Mouse (Mus musculus): ENCODE measurements around the gene Gm9903. TPM values are rescaled to one million over a fixed set of nuclear protein-coding genes. Genes with fewer than 3 reads are reported as not detected.

The Gm9903 gene
- total and polyA plus RNA-seq, 3 experiments: 0.16 to 0.26 (median 0.21) TPM

GRCm38 (mm10) chr5:33614391-33614790 lies 15.3 kb upstream of the Gm9903 start:
- dilution Hi-C loops (cut with MboI; ENCODE audit: extremely low pct_ligation_motif_present, extremely low pct_unique_long_range_greater_than_20kb, low sequenced_read_pairs): no loop called here
- Histone ChIP-seq H3K79me2 (replicated peaks; ENCODE audit: control insufficient read depth, extremely low read depth, insufficient read depth, poor library complexity, severe bottlenecking) (0 out of 2 replicates have a peak, but pooled peaks cover 4% of the 10 kb centered on the region), H3K4me2 (ENCODE audit: insufficient read depth, low read depth, poor library complexity, severe bottlenecking) (no peak overlapping the region), H3K9ac (ENCODE audit: insufficient read depth, low read depth) (no peak overlapping the region), H3K27me3 (replicated peaks) (no peaks in the 10 kb centered on the region), H3K9me3 (replicated peaks; ENCODE audit: low read length) (no peaks in the 10 kb centered on the region), H3K4me1 (ENCODE audit: control insufficient read depth in 1 of 2, insufficient read depth in 2 of 2) (peaks cover 0 to 13% of the 10 kb centered on the region in 2 experiments; a peak in 2 of 4 replicates), H3K36me3 (replicated peaks in 1 of 2; ENCODE audit: control insufficient read depth in 1 of 2, insufficient read depth in 1 of 2, low read length in 1 of 2) (peaks cover 18 to 74% of the 10 kb centered on the region in 2 experiments), H3K4me3 (replicated peaks in 1 of 3; ENCODE audit: low read depth in 2 of 3, low read length in 2 of 3, poor library complexity in 1 of 3) (no peak overlapping the region), H3K27ac (ENCODE audit: insufficient read depth, low read depth) (no peak overlapping the region)
- no peak for TF ChIP-seq MYC (IDR thresholded peaks at IDR 0.05; ENCODE audit: low read depth, low read length)
- TF ChIP-seq GABPA (IDR thresholded peaks at IDR 0.05; ENCODE audit: insufficient replicate concordance, low read depth, low read length): no peak
- no peak for TF ChIP-seq RAD21 (IDR thresholded peaks at IDR 0.05; ENCODE audit: low read depth, low read length)
- TF ChIP-seq MAX (IDR thresholded peaks at IDR 0.05; ENCODE audit: low read length): no peak
- TF ChIP-seq HCFC1 (IDR thresholded peaks at IDR 0.05; ENCODE audit: low read depth, low read length): no peak
- TF ChIP-seq TBP (conservative IDR thresholded peaks at IDR 0.05; ENCODE audit: low read depth, low read length): no peak
- no peak for TF ChIP-seq USF2 (conservative IDR thresholded peaks at IDR 0.05; ENCODE audit: low read depth, low read length)
- no peak for TF ChIP-seq PAX5 (IDR thresholded peaks at IDR 0.05; ENCODE audit: low read length)
- TF ChIP-seq TCF12 (IDR thresholded peaks at IDR 0.05; ENCODE audit: low read depth, low read length): no peak
- TF ChIP-seq RCOR1 (conservative IDR thresholded peaks at IDR 0.05; ENCODE audit: low read depth, low read length): no peak
- no peak for TF ChIP-seq CHD1 (IDR thresholded peaks at IDR 0.05; ENCODE audit: low read depth, low read length)
- no peak for TF ChIP-seq NELFE (IDR thresholded peaks at IDR 0.05; ENCODE audit: low read depth, low read length)
- TF ChIP-seq NRF1 (IDR thresholded peaks at IDR 0.05; ENCODE audit: low read depth, low read length): no peak
- no peak for TF ChIP-seq KAT2A (IDR thresholded peaks at IDR 0.05; ENCODE audit: insufficient replicate concordance, low read length)
- TF ChIP-seq EP300 (IDR thresholded peaks at IDR 0.05; ENCODE audit: low read length): no peak
- TF ChIP-seq ZMIZ1 (IDR thresholded peaks at IDR 0.05; ENCODE audit: low read depth, low read length): no peak
- no peak for TF ChIP-seq POLR2A (IDR thresholded peaks at IDR 0.05; ENCODE audit: low read depth, low read length)
- no peak for TF ChIP-seq ZC3H11A (IDR thresholded peaks at IDR 0.05; ENCODE audit: low read depth, low read length)
- TF ChIP-seq SIN3A (IDR thresholded peaks at IDR 0.05; ENCODE audit: low read length): no peak
- DNase-seq (ENCODE audit: extremely low read depth): no peak
- in situ Hi-C loops (cut with MboI; ENCODE audit: low pct_ligation_motif_present, low pct_unique_long_range_greater_than_20kb, low sequenced_read_pairs): no loop called here

GRCm38 (mm10) chr5:33622671-33623070 lies 7.1 kb upstream of the Gm9903 start:
- DNase-seq (ENCODE audit: extremely low read depth): no peak
- Histone ChIP-seq H3K4me2 (ENCODE audit: insufficient read depth, low read depth, poor library complexity, severe bottlenecking) (no peak overlapping the region), H3K4me3 (replicated peaks in 1 of 3; ENCODE audit: low read depth in 2 of 3, low read length in 2 of 3, poor library complexity in 1 of 3) (no peak overlapping the region), H3K79me2 (replicated peaks; ENCODE audit: control insufficient read depth, extremely low read depth, insufficient read depth, poor library complexity, severe bottlenecking) (peaks cover 24% of the 10 kb centered on the region), H3K36me3 (replicated peaks in 1 of 2; ENCODE audit: control insufficient read depth in 1 of 2, insufficient read depth in 1 of 2, low read length in 1 of 2) (peaks cover 17 to 65% of the 10 kb centered on the region in 2 experiments), H3K4me1 (ENCODE audit: control insufficient read depth in 1 of 2, insufficient read depth in 2 of 2) (peaks cover 3 to 37% of the 10 kb centered on the region in 2 experiments; a peak in 3 of 4 replicates), H3K27me3 (replicated peaks) (no peaks in the 10 kb centered on the region), H3K9ac (ENCODE audit: insufficient read depth, low read depth) (no peak overlapping the region), H3K9me3 (replicated peaks; ENCODE audit: low read length) (no peaks in the 10 kb centered on the region), H3K27ac (ENCODE audit: insufficient read depth, low read depth) (no peak overlapping the region)
- dilution Hi-C loops (cut with MboI; ENCODE audit: extremely low pct_ligation_motif_present, extremely low pct_unique_long_range_greater_than_20kb, low sequenced_read_pairs) (no loop called here), in situ Hi-C loops (cut with MboI; ENCODE audit: low pct_ligation_motif_present, low pct_unique_long_range_greater_than_20kb, low sequenced_read_pairs) (no loop called here)
- TF ChIP-seq RAD21 (IDR thresholded peaks at IDR 0.05; ENCODE audit: low read depth, low read length) (no peak), TBP (conservative IDR thresholded peaks at IDR 0.05; ENCODE audit: low read depth, low read length) (no peak), MXI1 (IDR thresholded peaks at IDR 0.05; ENCODE audit: low read depth, low read length) (no peak), KAT2A (IDR thresholded peaks at IDR 0.05; ENCODE audit: insufficient replicate concordance, low read length) (no peak), MAZ (IDR thresholded peaks at IDR 0.05; ENCODE audit: low read depth, low read length) (no peak), ETS1 (conservative IDR thresholded peaks at IDR 0.05; ENCODE audit: low read depth, low read length) (no peak), ELF1 (IDR thresholded peaks at IDR 0.05; ENCODE audit: low read depth, low read length) (no peak), JUND (conservative IDR thresholded peaks at IDR 0.05; ENCODE audit: low read depth, low read length) (no peak), MAFK (IDR thresholded peaks at IDR 0.05; ENCODE audit: insufficient replicate concordance, low read length) (no peak), UBTF (IDR thresholded peaks at IDR 0.05; ENCODE audit: low read depth, low read length) (no peak), ZC3H11A (IDR thresholded peaks at IDR 0.05; ENCODE audit: low read depth, low read length) (no peak), SIN3A (IDR thresholded peaks at IDR 0.05; ENCODE audit: low read length) (no peak), MAX (IDR thresholded peaks at IDR 0.05; ENCODE audit: low read length) (no peak), ZMIZ1 (IDR thresholded peaks at IDR 0.05; ENCODE audit: low read depth, low read length) (no peak), POLR2AphosphoS2 (IDR thresholded peaks at IDR 0.05; ENCODE audit: low read depth, low read length) (no peak), SMC3 (IDR thresholded peaks at IDR 0.05; ENCODE audit: low read depth, low read length) (no peak), CTCF (conservative IDR thresholded peaks at IDR 0.05 in 1 of 2, IDR thresholded peaks at IDR 0.05 in 1 of 2; ENCODE audit: low read depth in 2 of 2, low read length in 2 of 2) (no peak), EP300 (IDR thresholded peaks at IDR 0.05; ENCODE audit: low read length) (no peak)

Data from CH12.LX (cell line).